Mouse (Mus musculus) CD4-positive, CD25-positive, alpha-beta regulatory T cell, adult 9 weeks (primary cell): ENCODE measurements around the gene Cartpt. TPM values are rescaled to one million over a fixed set of nuclear protein-coding genes. Genes with fewer than 3 reads are reported as not detected.

Experiments used
- polyA plus RNA-seq: library from polyadenylated mRNA; unstranded; fragments of 100-300 nt; shearing (Covaris generic); gene quantifications from one replicate; pipeline ENCODE4 v1.2.1, GENCODE M21; 2017

Gene Cartpt
- polyA plus RNA-seq, result not detected

GRCm38 (mm10) chr13:99900965-99901364 is at the start of gene Cartpt:
TSS of gene Cartpt (minus strand) at chr13:99901091.

Other genes starting within 250 kb of the Cartpt start
- gene Mccc2, start 114.5 kb upstream of the Cartpt start, polyA plus RNA-seq, result 15.2 TPM
- gene Bdp1, start 203.0 kb upstream of the Cartpt start, polyA plus RNA-seq, result 35.7 TPM
- 4.7 TPM for gene Serf1, start 206.9 kb upstream of the Cartpt start, polyA plus RNA-seq
- gene Smn1, start 223.8 kb upstream of the Cartpt start, polyA plus RNA-seq, result 53.0 TPM